Mouse (Mus musculus) CH12.LX (cell line): ENCODE data around the gene Fam170b. TPM values are rescaled to one million over a fixed set of nuclear protein-coding genes. Genes with fewer than 3 reads are reported as not detected.

ENCODE experiments used
- DNase-seq: peaks from one replicate; pipeline ENCODE4 v3.0.0-alpha.2; 2013; ENCODE audit errors: extremely low read depth
- H3K27ac ChIP-seq: 2 replicates; pipeline ENCODE4 v1.5.1; 2012; ENCODE audit warnings: low read depth, mild to moderate bottlenecking, control low read depth, moderate library complexity; ENCODE audit not compliant: insufficient read depth
- H3K27me3 ChIP-seq: replicated peaks from 2 replicates; pipeline ENCODE3; 2012; ENCODE audit warnings: inconsistent platforms
- H3K36me3 ChIP-seq, 2 experiments: replicated peaks in 1 of 2; 2 replicates each; pipeline versions ENCODE3 to v1.6.1; 2012; ENCODE audit warnings: inconsistent platforms in 1 of 2, low read length in 1 of 2, mild to moderate bottlenecking in 1 of 2, mixed read lengths in 1 of 2, moderate library complexity in 1 of 2; ENCODE audit not compliant: control insufficient read depth in 1 of 2, insufficient read depth in 1 of 2
- H3K4me1 ChIP-seq, 2 experiments: 2 replicates each; pipeline ENCODE4 v1.6.1; 2012; ENCODE audit warnings: inconsistent platforms in 1 of 2, moderate library complexity in 1 of 2; ENCODE audit not compliant: insufficient read depth in 2 of 2, control insufficient read depth in 1 of 2
- H3K4me2 ChIP-seq: 2 replicates; pipeline ENCODE4 v1.6.1; 2012; ENCODE audit warnings: low read depth, mild to moderate bottlenecking, control low read depth; ENCODE audit not compliant: poor library complexity, insufficient read depth, severe bottlenecking
- H3K4me3 ChIP-seq, 3 experiments: fragments of 150-350 bp in 1 of 3; sonication (generic) in 1 of 3; replicated peaks in 1 of 3; 2 replicates each; pipeline versions ENCODE3 to v1.5.1; 2011 to 2012; ENCODE audit warnings: low read depth in 2 of 3, low read length in 2 of 3, mild to moderate bottlenecking in 2 of 3, moderate library complexity in 2 of 3, control low read depth in 1 of 3, improper control_type of control experiment in 1 of 3, inconsistent platforms in 1 of 3, mixed read lengths in 1 of 3; ENCODE audit not compliant: poor library complexity in 1 of 3
- H3K79me2 ChIP-seq: replicated peaks from 2 replicates; pipeline ENCODE4 v1.6.1; 2012; ENCODE audit warnings: mild to moderate bottlenecking, moderate library complexity; ENCODE audit not compliant: control insufficient read depth, poor library complexity, insufficient read depth, severe bottlenecking; ENCODE audit errors: extremely low read depth
- H3K9ac ChIP-seq: 2 replicates; pipeline ENCODE4 v1.6.1; 2012; ENCODE audit warnings: low read depth, mild to moderate bottlenecking, control low read depth, moderate library complexity; ENCODE audit not compliant: insufficient read depth
- H3K9me3 ChIP-seq: replicated peaks from 2 replicates; pipeline ENCODE3; 2012; ENCODE audit warnings: low read length, inconsistent platforms, mixed read lengths
- BHLHE40 ChIP-seq: IDR thresholded peaks from 2 replicates; pipeline ENCODE4 v1.6.1; 2011; ENCODE audit warnings: mild to moderate bottlenecking, low read depth, low read length, improper control_type of control experiment
- CTCF ChIP-seq, 2 experiments: IDR thresholded peaks in 1 of 2; conservative IDR thresholded peaks in 1 of 2; 2 replicates each; pipeline ENCODE4 v1.5.1; 2011 to 2012; ENCODE audit warnings: low read depth in 2 of 2, low read length in 2 of 2, improper control_type of control experiment in 1 of 2, inconsistent platforms in 1 of 2, mild to moderate bottlenecking in 1 of 2, moderate library complexity in 1 of 2
- E2F4 ChIP-seq: IDR thresholded peaks from 2 replicates; pipeline ENCODE4 v1.6.1; 2011; ENCODE audit warnings: low read depth, low read length, improper control_type of control experiment; ENCODE audit not compliant: insufficient replicate concordance
- ELF1 ChIP-seq: IDR thresholded peaks from 2 replicates; pipeline ENCODE4 v1.6.1; 2014; ENCODE audit warnings: low read depth, mild to moderate bottlenecking, inconsistent platforms, low read length, improper control_type of control experiment
- EP300 ChIP-seq: IDR thresholded peaks from 2 replicates; pipeline ENCODE4 v1.6.1; 2011; ENCODE audit warnings: low read length, improper control_type of control experiment
- ETS1 ChIP-seq: conservative IDR thresholded peaks from 2 replicates; pipeline ENCODE4 v1.6.1; 2012; ENCODE audit warnings: low read depth, mild to moderate bottlenecking, inconsistent platforms, low read length, improper control_type of control experiment, moderate library complexity
- GABPA ChIP-seq: IDR thresholded peaks from 2 replicates; pipeline ENCODE4 v1.6.1; 2012; ENCODE audit warnings: low read depth, low read length, improper control_type of control experiment, inconsistent platforms; ENCODE audit not compliant: insufficient replicate concordance
- JUN ChIP-seq: IDR thresholded peaks from 2 replicates; pipeline ENCODE4 v1.6.1; 2011; ENCODE audit warnings: low read depth, mild to moderate bottlenecking, low read length, improper control_type of control experiment, moderate library complexity; ENCODE audit not compliant: insufficient read depth
- JUND ChIP-seq: conservative IDR thresholded peaks from 2 replicates; pipeline ENCODE4 v1.6.1; 2011; ENCODE audit warnings: low read depth, low read length, improper control_type of control experiment
- KAT2A ChIP-seq: IDR thresholded peaks from 2 replicates; pipeline ENCODE4 v1.6.1; 2012; ENCODE audit warnings: low read length, improper control_type of control experiment, inconsistent platforms; ENCODE audit not compliant: insufficient replicate concordance
- MAFK ChIP-seq: IDR thresholded peaks from 2 replicates; pipeline ENCODE4 v1.6.1; 2011; ENCODE audit warnings: low read length, improper control_type of control experiment; ENCODE audit not compliant: insufficient replicate concordance
- MEF2A ChIP-seq: IDR thresholded peaks from 2 replicates; pipeline ENCODE4 v1.6.1; 2014; ENCODE audit warnings: low read depth, mild to moderate bottlenecking, inconsistent platforms, low read length, improper control_type of control experiment, borderline replicate concordance
- MXI1 ChIP-seq: IDR thresholded peaks from 2 replicates; pipeline ENCODE4 v1.6.1; 2011; ENCODE audit warnings: mild to moderate bottlenecking, low read depth, low read length, improper control_type of control experiment
- POLR2A ChIP-seq: IDR thresholded peaks from 2 replicates; pipeline ENCODE4 v1.6.1; 2011; ENCODE audit warnings: low read depth, mild to moderate bottlenecking, improper control_type of control experiment, low read length
- RAD21 ChIP-seq: IDR thresholded peaks from 2 replicates; pipeline ENCODE4 v1.6.1; 2011; ENCODE audit warnings: low read depth, mild to moderate bottlenecking, low read length, improper control_type of control experiment, moderate library complexity
- SMC3 ChIP-seq: IDR thresholded peaks from 2 replicates; pipeline ENCODE4 v1.6.1; 2011; ENCODE audit warnings: low read depth, low read length, improper control_type of control experiment
- TBP ChIP-seq: conservative IDR thresholded peaks from 2 replicates; pipeline ENCODE4 v1.6.1; 2011; ENCODE audit warnings: low read depth, low read length, improper control_type of control experiment
- TCF12 ChIP-seq: IDR thresholded peaks from 2 replicates; pipeline ENCODE4 v1.6.1; 2014; ENCODE audit warnings: low read depth, mild to moderate bottlenecking, inconsistent platforms, low read length, improper control_type of control experiment
- UBTF ChIP-seq: IDR thresholded peaks from 2 replicates; pipeline ENCODE4 v1.6.1; 2012; ENCODE audit warnings: low read depth, mild to moderate bottlenecking, inconsistent platforms, low read length, improper control_type of control experiment, moderate library complexity
- USF1 ChIP-seq: IDR thresholded peaks from 2 replicates; pipeline ENCODE4 v1.6.1; 2014; ENCODE audit warnings: low read depth, mild to moderate bottlenecking, inconsistent platforms, low read length, improper control_type of control experiment
- ZC3H11A ChIP-seq: IDR thresholded peaks from 2 replicates; pipeline ENCODE4 v1.6.1; 2012; ENCODE audit warnings: low read depth, mild to moderate bottlenecking, inconsistent platforms, low read length, improper control_type of control experiment
- ZMIZ1 ChIP-seq: IDR thresholded peaks from 2 replicates; pipeline ENCODE4 v1.6.1; 2012; ENCODE audit warnings: low read depth, mild to moderate bottlenecking, inconsistent platforms, low read length, improper control_type of control experiment
- dilution Hi-C: fragments of 300-500 bp; cut with MboI; formaldehyde crosslinking; loops from 2 replicates; pipeline ENCODE4 v1.14.3; 2020; ENCODE audit warnings: low sequenced_read_pairs; ENCODE audit not compliant: extremely low pct_unique_long_range_greater_than_20kb, extremely low pct_ligation_motif_present
- in situ Hi-C: fragments of 300-500 bp; cut with MboI; formaldehyde crosslinking; loops from 3 replicates; pipeline ENCODE4 v1.14.3; 2019; ENCODE audit warnings: low sequenced_read_pairs, low pct_ligation_motif_present, low pct_unique_long_range_greater_than_20kb, mixed read lengths
- polyA plus RNA-seq: library from polyadenylated mRNA; unstranded; fragments of >175 nt; gene quantifications from 2 replicates; pipeline ENCODE4 v1.2.1, GENCODE M21; 2012; ENCODE audit warnings: low read depth; ENCODE audit not compliant: insufficient read length
- total RNA-seq, 2 experiments: library from RNA; depleted of rRNA; stranded (reverse); fragments of 300-350 nt in 1 of 2; fragments of >200 nt in 1 of 2; gene quantifications; 2 replicates each; pipeline ENCODE4 v1.2.3; 2012 to 2014

Gene Fam170b
- total and polyA plus RNA-seq, 3 experiments = not detected

- Histone ChIP-seq H3K36me3 (no peaks in the 10 kb centered on the region), H3K9me3 (no peaks in the 10 kb centered on the region), H3K9ac (no peak overlapping the region), H3K4me1 (0 out of 4 replicates have a peak, but pooled peaks cover 0 to 2% of the 10 kb centered on the region in 2 experiments), H3K4me2 (no peak overlapping the region), H3K27me3 (no peaks in the 10 kb centered on the region), H3K4me3 (no peak overlapping the region), H3K27ac (no peak overlapping the region), H3K79me2 (no peaks in the 10 kb centered on the region)
- in situ Hi-C loops (no loop called here), dilution Hi-C loops (no loop called here)
- TF ChIP-seq MAFK (no peak), JUND (no peak), USF1 (no peak), E2F4 (no peak), ZC3H11A (no peak), CTCF (conservative IDR thresholded peaks at IDR 0.05 in 1 of 2, IDR thresholded peaks at IDR 0.05 in 1 of 2; ENCODE audit: low read depth in 2 of 2, low read length in 2 of 2) (no peak), RAD21 (no peak), ELF1 (no peak), GABPA (no peak), EP300 (no peak), TBP (no peak), KAT2A (no peak), JUN (no peak), ZMIZ1 (no peak), UBTF (no peak), ETS1 (no peak), MEF2A (no peak)
- DNase-seq = no peak
These were observed 37.4 kb upstream of the Fam170b start for GRCm38 (mm10) chr14:32796375-32796774.

GRCm38 (mm10) chr14:32797803-32798202 is 36.0 kb upstream of the Fam170b start:
- H3K9me3 ChIP-seq = no peaks in the 10 kb centered on the region
- H3K4me3 ChIP-seq = no peak overlapping the region
- no peak overlapping the region for H3K9ac ChIP-seq
- in situ Hi-C loops = no loop called here
- no peak overlapping the region for H3K27ac ChIP-seq
- dilution Hi-C loops = no loop called here
- H3K36me3 ChIP-seq = no peaks in the 10 kb centered on the region
- no peak overlapping the region for H3K4me2 ChIP-seq
- no peaks in the 10 kb centered on the region for H3K79me2 ChIP-seq
- TF ChIP-seq CTCF (conservative IDR thresholded peaks at IDR 0.05 in 1 of 2, IDR thresholded peaks at IDR 0.05 in 1 of 2; ENCODE audit: low read depth in 2 of 2, low read length in 2 of 2) (no peak), UBTF (no peak), USF1 (no peak), BHLHE40 (no peak), POLR2A (no peak), GABPA (no peak), TCF12 (no peak), SMC3 (no peak), ZC3H11A (no peak), MAFK (no peak), ETS1 (no peak), MXI1 (no peak)
- no peak for DNase-seq
- H3K4me1 ChIP-seq = 0 out of 4 replicates have a peak, but pooled peaks cover 0 to 2% of the 10 kb centered on the region in 2 experiments
- no peaks in the 10 kb centered on the region for H3K27me3 ChIP-seq
